Mouse (Mus musculus): ENCODE measurements around the gene Cxadr. TPM values are rescaled to one million over a fixed set of nuclear protein-coding genes. Genes with fewer than 3 reads are reported as not detected.
A peak's percentile ranks its signal among the peaks of the same experiment; 100 is the strongest.

The Cxadr gene
- total RNA-seq, 1 experiment from 2014 or later = 17.2 TPM

GRCm38 (mm10) chr16:78371491-78372046 is 70.3 kb downstream of the Cxadr start:
- DNase-seq = peak; percentile 63

GRCm38 (mm10) chr16:78372786-78373185 is 71.5 kb downstream of the Cxadr start:
- DNase-seq = no peak

GRCm38 (mm10) chr16:78373743-78374142 is 72.5 kb downstream of the Cxadr start:
- DNase-seq = no peak

DNA sequence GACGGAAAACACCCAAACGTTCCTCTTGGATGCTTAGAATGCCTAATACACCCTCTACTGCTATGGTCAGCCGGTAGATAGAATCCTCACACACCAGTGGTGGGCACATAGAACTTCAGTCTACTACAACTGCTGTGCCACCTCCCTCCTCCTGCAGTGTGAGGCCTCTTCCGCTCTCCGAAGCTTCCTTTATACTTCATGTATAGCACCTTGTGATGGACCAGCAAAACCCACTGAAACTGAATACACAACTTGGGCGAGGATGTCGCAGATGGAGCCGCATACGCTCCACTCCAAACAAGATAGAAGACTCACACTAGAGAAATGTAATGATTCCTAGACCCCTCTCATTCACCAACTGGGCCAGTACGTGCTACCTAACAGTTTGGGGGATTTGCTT is 73.9 kb downstream of the Cxadr start:
- DNase-seq = no peak

DNA sequence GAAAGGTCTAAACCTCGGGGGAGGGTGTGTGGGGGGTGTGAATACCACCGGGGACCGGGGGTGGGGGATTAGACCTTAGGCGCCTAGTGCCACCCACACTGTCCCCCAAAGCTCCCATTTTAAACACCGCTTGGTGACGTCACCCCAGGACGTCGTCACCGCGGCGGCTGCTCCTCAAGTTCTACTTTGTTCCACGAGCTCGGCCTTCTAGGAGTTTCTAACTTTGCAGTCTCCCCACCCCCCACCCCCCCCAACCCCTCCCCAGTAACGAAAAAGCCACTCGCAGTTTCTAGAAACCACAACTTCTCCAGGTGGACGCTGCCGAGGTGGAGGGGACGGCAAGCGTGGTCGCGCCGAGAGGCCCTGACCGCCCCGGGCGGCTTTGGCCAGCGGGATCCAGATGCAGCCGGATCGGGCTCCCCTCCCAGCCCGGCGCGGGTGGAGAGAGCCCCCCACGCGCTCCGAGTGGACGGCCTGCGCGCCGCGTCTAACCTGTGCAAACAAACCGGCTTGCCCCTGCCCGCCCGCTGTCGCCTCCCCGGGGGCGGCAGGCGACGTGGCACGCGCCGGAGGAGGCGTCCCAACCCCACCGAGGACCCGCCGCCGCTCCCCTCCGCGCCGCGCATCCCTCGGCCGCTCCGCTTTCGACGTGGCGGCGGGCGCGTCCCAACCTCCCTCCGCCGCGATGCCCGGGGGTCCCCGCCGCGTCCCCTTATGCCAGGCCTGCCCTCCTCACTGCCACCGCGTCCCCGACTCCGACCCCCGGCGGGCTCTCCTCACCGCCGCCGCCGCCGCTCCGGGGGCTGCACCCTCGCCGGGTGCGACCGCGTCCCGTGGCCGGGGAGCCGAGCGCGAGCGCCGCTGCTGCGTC is 74.8 kb downstream of the Cxadr start:
- peak; percentile 74 for DNase-seq

DNA sequence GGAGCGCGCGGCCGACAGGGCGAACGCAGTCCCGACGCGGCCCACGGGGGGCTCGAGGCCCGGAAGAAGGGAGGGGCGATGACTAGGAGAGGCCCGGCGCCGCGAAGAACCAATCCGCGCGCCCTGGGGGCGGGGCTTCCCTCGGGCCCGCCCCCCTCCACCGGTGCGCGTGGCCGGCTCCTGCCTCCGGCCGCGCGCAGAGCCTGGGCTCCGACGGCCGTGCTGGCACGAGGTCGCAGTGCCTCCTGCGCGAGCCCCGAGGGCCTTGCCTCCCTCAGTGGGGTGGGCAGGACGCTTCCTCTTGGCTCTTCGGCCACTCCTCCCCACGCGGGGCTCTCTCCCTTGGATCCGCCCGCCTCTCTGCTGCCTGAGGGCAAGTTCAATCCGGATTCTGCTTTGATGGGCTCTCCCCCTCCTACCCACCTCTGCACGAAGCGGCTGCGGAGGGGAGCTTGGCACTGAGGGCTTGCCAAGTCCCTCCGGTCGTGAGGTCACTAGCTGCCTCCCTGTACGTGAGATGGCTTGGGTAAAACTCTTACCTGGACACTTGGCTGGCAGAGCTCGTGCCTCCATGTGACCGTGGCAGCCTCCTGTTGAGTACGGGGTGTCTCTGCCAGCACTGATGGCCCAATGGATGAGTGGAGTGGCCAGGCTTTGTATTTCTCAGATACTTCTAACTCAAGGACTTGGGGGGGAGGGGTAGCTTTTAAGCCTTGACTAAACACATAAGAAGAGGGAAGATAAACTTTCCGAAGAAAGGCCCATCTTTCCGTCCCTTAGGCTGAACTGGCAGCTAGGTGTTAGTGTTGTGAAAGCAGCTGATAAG is 75.7 kb downstream of the Cxadr start, which contains the start of gene Btg3:
TSS of gene Btg3 (minus strand) at position 448 of the 826 bp plus-strand sequence.
- peak; percentile 97 for DNase-seq

DNA sequence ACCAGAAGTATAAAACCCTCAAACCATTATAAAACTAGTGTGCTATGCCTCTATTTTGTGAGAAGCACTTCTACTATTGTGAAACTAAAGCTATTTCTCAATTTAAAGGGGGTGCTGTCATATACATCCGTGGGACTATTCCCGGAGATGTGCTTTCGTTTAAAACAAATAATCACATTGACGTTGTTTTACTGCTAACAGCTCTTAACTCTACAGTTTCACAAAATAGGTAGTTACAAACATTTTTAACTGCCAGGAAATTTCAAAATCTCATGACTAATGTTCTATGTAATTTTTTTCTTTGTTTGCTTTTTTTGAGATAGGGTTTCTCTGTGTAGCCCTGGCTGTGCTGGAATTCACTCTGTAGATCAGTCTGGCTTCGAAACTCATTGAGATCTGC is 77.2 kb downstream of the Cxadr start:
- DNase-seq = no peak

- DNase-seq = no peak
Observed at GRCm38 (mm10) chr16:78389122-78389521, 87.8 kb downstream of the Cxadr start.

- no peak for DNase-seq
Observed at GRCm38 (mm10) chr16:78389986-78390385, 88.7 kb downstream of the Cxadr start.

GRCm38 (mm10) chr16:78391354-78391753 is 90.1 kb downstream of the Cxadr start:
- no peak for DNase-seq

- DNase-seq = no peak
Observed at GRCm38 (mm10) chr16:78398734-78399133, 97.4 kb downstream of the Cxadr start.

DNA sequence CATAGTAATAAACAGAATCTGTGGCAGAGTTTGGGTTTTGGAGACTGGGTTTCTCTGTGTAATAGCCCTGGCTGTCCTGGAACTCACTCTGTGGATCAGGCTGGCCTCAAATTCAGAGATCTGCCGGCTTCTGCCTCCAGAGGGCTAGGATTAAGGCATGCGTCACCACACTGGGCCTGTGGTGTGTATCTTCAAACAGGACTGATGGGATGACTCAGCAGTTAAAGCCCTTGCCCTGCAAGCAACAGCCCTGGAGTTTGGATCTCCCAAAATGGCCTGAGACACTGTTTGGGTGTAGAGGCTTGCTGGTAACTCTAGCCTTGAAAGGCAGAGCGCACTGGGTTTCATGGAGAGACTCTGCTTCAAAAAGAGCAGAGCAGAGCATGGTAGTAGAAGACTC is 98.1 kb downstream of the Cxadr start:
- no peak for DNase-seq

DNA sequence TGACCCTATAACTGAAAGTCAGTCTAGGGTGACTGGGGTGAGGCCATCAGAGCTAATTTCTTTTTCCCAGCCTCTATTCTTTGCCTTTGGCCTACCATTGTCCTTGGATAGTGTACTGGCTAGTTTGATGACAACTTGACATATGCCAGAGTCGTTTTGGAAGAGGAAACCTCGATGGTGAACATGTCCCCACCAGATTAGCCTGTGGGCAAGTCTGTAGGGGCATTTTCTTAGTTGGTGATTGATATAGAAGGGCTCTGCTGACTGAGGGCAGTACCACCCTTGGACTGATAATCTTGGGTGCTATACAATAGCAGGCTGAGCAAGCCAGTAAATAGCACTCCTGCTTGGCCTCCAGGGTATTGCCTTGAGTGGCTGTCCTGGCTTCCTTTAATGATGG is 101.0 kb downstream of the Cxadr start:
- no peak for DNase-seq

- DNase-seq = no peak
Observed at GRCm38 (mm10) chr16:78406657-78407056, 105.4 kb downstream of the Cxadr start.

- DNase-seq = no peak
Observed at GRCm38 (mm10) chr16:78407855-78408254, 106.6 kb downstream of the Cxadr start.

Other genes starting within 250 kb of the Cxadr start
- gene Btg3, start 75.7 kb downstream of the Cxadr start, total RNA-seq (2021) = 29.6 and 38.2 TPM in 2 replicates